Mouse (Mus musculus) spleen, postnatal 4 days (tissue): ENCODE results near the gene Pkig.
"Not testable (repeated sequence)": the region's sequence is repeated elsewhere in the genome, so short reads cannot be mapped to it uniquely, and the experiment has no call there.

Source experiments
- DNase-seq, 2 experiments: peaks; one replicate each; pipeline ENCODE4 v3.0.0; 2022; ENCODE audit warnings: low spot score in 2 of 2

Gene Pkig

DNA sequence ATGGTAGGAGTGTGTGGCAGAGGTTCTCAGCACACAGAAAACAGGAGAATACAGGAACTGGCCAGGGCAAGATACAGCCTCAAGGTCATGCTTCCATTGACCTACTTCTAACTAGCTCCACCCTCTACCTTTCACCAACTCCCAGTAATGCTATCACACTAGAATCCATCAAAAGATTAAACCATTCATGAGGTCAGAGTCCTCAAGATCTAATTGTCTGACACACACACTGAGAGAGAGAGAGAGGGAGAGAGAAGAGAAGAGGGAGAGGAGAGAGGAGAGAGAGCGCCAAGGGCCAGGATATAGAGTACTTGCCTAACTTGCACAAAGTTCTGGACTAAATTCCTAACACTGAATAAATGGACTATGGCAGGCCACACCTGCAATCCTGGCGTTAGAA is 24.2 kb downstream of the Pkig start:
- DNase-seq = no peak

- no peak for DNase-seq
Observed at GRCm38 (mm10) chr2:163685287-163685686, 27.1 kb downstream of the Pkig start.

- no peak for DNase-seq
Observed at GRCm38 (mm10) chr2:163685761-163686200, 27.6 kb downstream of the Pkig start.

DNA sequence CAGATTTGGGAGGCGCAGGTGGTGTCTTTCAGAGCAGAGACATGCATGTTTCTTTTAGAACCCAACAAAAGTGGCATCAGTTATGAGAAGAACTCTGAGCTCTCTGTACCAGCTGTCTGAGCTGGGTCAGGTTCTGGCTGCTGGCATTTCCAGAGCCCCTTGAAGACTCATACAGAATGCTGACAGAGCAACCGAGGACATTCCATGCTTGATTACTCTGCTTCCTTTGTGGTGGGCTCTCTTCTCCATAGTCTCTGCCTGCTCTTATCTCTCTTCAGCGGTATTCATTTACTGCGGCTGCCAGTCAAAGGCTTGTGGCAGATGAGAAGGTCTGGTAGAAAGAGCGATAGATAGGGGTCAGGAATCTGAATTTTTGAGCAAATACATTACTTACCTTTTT is 28.0 kb downstream of the Pkig start:
- DNase-seq = no peak

DNA sequence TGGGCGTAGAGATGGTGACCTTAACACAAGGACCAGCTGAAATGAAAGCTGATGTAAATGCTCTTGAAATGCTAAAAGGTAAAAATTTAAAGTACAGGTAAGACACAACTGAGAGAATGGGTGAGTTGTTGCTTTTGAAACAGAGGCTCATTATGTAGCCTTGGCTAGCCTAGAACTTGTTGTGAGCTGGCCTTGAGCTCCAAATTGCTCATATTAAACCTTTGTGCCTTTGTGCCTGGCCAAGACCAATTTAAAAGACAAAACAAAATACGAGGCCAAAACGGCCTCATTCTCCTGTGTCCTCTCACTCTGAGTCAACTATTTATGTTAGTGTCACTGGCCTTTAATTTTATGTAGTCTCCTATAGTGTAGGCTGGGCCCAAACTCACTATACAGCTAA is 28.7 kb downstream of the Pkig start:
- no peak for DNase-seq

GRCm38 (mm10) chr2:163688377-163688776 is 30.2 kb downstream of the Pkig start:
- not testable (repeated sequence) for DNase-seq

DNA sequence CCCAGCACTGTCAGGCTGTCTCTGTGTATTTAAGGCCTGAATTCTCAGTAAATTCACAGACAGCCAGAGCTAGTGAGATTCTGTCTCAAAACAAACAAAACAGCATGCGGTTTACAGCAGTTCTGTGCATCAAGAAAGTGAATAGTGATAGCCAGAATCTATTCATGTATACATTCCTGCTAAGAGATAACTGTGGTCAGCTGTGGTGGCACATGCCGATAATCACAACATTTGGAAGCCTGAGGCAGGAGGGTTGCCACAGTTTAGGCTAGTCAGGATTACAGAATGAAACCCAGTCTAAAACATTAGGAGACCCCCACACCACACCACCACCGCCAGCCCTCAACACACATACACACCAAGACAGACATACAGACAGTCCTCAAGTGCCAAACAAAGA is 31.6 kb downstream of the Pkig start:
- DNase-seq = no peak

GRCm38 (mm10) chr2:163690409-163691304 is 32.5 kb downstream of the Pkig start:
- no peak for DNase-seq

- no peak for DNase-seq
Observed at GRCm38 (mm10) chr2:163691846-163692605, 33.8 kb downstream of the Pkig start.

- no peak for DNase-seq
Observed at GRCm38 (mm10) chr2:163692873-163693612, 34.9 kb downstream of the Pkig start.

GRCm38 (mm10) chr2:163693716-163694314 is 35.6 kb downstream of the Pkig start:
- no peak for DNase-seq

DNA sequence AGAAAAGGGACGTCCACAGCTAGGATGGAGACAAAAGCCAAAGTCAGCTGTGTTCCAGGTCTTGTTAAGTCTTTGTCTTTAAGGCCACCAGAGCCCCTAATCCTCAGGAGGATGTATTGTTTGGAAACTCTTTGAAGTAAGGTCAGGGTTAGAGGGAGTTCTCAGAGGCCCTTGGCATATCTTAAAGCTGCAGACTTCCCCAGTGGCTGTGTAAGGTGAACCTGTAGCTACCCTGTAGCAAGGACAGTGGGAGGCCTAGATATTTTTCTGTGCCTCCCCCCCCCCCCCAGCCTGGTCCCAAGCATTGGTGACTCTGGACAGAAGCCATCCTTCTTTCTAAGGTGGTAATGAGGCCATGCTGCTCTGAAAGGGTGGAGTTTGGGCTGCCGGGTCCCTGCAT is 38.6 kb downstream of the Pkig start:
- DNase-seq = no peak

DNA sequence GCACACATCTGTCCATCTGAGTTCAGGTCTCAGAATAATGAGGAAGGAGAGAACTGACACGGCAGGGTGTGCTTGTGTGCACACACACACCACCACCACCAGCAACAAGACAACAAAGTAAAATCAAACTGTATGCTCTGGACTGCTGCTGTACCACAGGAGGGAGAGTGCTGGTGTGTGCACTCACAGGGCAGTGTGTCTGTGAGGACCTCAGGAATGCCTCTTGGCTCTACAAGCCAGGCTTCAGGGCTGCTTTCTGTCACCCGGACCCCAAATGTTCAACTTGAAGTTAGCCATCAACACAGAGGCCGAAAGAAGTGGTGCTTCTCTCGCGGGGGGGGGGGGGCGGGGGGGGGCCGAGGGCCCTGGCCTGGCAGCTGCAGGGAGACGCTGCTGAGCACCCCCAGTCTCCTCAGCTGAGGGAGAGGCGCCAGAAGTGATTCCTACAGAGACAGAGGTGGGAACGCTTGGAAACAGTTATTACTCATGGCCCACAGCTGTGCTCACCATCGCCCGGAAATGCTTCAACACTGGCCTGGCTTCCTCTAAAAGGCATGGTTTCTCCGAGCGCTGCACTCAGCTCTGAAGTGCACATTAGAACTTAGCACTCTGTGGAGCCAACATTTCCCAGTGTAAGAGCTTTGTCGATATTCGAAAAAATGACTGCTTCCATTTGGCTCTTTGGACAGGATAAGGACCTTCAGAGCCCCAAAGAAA is 39.7 kb downstream of the Pkig start:
- DNase-seq = no peak

GRCm38 (mm10) chr2:163699078-163699780 is 41.0 kb downstream of the Pkig start:
- DNase-seq = no peak

DNA sequence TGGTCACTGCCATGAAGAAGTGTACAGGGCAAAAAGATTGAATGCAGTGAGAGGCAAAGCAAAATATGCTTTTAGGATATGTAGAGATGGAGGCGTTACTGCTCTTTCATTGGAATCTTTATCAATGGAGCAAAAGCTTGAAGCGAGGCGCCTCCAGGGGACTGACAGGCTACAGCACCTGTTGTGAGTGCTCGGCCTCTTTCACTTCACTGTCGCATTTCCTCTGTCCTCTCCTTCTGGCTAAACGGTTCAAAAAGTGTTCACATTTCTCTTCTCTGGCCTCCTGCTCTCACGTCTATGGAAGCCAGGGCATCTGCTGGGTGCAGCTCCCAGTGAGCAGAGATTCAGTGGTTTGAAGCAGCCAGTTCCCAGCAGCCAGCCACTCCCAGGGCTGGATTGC is 44.2 kb downstream of the Pkig start:
- no peak for DNase-seq

DNA sequence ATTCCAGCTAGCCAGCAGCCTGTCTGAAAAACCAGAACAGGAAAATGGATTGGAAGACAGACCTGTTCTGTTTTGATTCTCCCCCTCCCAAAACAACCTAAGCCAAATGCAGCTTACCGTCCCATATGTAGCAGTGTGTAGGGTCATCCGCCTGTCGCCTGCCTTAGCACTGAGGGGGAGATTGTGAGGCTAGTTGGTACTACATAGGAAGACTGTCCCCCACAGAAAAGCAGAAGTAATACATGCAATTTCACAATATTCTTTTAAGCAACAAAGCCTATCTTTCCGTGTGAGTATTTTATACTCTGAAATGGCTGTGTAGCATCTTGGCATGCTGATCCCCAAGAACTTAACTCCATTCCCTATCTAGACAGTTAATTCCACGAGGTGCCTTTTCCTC is 44.7 kb downstream of the Pkig start:
- no peak for DNase-seq

GRCm38 (mm10) chr2:163703599-163704260 is 45.5 kb downstream of the Pkig start:
- no peak for DNase-seq

GRCm38 (mm10) chr2:163708321-163708720 is 50.1 kb downstream of the Pkig start:
- no peak for DNase-seq

- DNase-seq = no peak
Observed at GRCm38 (mm10) chr2:163708763-163709250, 50.6 kb downstream of the Pkig start.

- no peak for DNase-seq
Observed at GRCm38 (mm10) chr2:163710000-163710399, 51.8 kb downstream of the Pkig start.
